Mouse (Mus musculus) G1E (cell line): ENCODE results near the gene Slc10a6.

Source experiments
- CTCF ChIP-seq: IDR thresholded peaks from 2 replicates; pipeline ENCODE4 v1.5.1; 2012; ENCODE audit warnings: low read depth, low read length, inconsistent platforms, mixed read lengths
- GATA1 ChIP-seq: IDR thresholded peaks from 2 replicates; pipeline ENCODE4 v1.6.1; 2012; ENCODE audit warnings: borderline replicate concordance, low read length, inconsistent platforms, mixed read lengths
- GATA2 ChIP-seq: IDR thresholded peaks from 2 replicates; pipeline ENCODE4 v1.6.1; 2012; ENCODE audit warnings: low read depth, low read length, inconsistent platforms, borderline replicate concordance
- POLR2AphosphoS5 ChIP-seq: IDR thresholded peaks from 2 replicates; pipeline ENCODE4 v1.6.1; 2012; ENCODE audit warnings: low read depth, low read length, inconsistent platforms; ENCODE audit not compliant: insufficient replicate concordance
- TAL1 ChIP-seq: conservative IDR thresholded peaks from 2 replicates; pipeline ENCODE4 v1.6.1; 2012; ENCODE audit warnings: low read depth, low read length, inconsistent platforms, mixed read lengths

GRCm38 (mm10) chr5:103603115-103603893 is 25.9 kb downstream of the Slc10a6 start:
- no peak for TF ChIP-seq CTCF
- TF ChIP-seq GATA1: no peak
- no peak for TF ChIP-seq GATA2
- no peak for TF ChIP-seq TAL1
- TF ChIP-seq POLR2AphosphoS5: no peak
